Mouse (Mus musculus): ENCODE measurements around the gene Capg. TPM values are rescaled to one million over a fixed set of nuclear protein-coding genes. Genes with fewer than 3 reads are reported as not detected.
A peak's percentile ranks its signal among the peaks of the same experiment; 100 is the strongest.

The Capg gene
- total and polyA plus RNA-seq, 2 experiments from 2014 or later: 7.6 to 8.9 TPM

DNA sequence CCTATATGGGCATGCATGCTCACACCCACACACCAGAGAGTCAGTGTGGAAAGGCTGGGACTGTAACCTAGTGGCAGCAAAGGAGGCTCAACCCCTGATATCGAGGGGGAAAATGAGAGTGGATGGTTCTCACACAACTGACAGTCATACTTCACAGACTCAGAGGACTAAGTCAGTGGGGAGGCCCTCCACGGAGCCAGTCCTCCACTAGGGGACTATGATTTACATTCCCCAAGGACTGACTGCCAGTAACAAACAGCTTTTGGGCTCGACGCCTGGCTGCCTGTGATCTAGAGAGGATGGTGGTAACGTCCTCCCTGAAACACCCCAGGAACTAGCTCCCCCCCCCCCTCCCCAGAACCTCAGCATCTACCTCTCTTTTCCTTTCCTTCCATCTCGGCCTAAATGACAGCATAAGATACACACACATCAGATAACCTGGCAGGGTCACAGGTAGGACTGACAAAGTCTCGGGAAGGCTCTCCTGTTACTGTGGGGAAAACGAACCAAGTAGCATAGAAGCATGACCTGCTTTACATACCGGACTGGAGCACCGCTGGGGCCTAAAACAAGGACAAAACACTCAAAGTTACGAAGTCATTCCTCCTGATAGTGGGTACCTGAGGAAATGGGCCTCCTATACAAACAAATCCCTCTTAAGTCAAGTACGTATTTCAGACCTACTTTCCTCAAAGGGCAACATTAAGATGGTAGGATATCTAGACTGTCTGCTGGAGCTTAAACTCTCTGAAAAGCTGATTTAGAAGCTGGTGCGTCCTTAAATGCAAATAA, 53.1 kb downstream of the Capg start:
- Histone ChIP-seq H3K9me3 (ENCODE audit: low read length) (no peaks in the 10 kb centered on the region), H3K27ac (ENCODE audit: low read depth, low read length) (no peak overlapping the region), H3K4me2 (ENCODE audit: low read depth) (peak overlapping the region; percentile 61), H3K9ac (peak overlapping the region; percentile 56), H3K4me1 (ENCODE audit: insufficient read depth) (peaks cover 6% of the 10 kb centered on the region), H3K36me3 (ENCODE audit: insufficient read depth) (no peaks in the 10 kb centered on the region), H3K4me3 (ENCODE audit: low read depth, low read length) (peak overlapping the region; percentile 55), H3K27me3 (ENCODE audit: insufficient read depth, low read length) (no peaks in the 10 kb centered on the region)
- DNase-seq (peak; percentile 7), ATAC-seq (no peak)
- TF ChIP-seq CTCF (IDR thresholded peaks at IDR 0.05; ENCODE audit: low read depth): peak; percentile 26; the same call in 1 of the 2 replicates
- 46% methylated on average over 13 of the region's 13 CpGs for WGBS

DNA sequence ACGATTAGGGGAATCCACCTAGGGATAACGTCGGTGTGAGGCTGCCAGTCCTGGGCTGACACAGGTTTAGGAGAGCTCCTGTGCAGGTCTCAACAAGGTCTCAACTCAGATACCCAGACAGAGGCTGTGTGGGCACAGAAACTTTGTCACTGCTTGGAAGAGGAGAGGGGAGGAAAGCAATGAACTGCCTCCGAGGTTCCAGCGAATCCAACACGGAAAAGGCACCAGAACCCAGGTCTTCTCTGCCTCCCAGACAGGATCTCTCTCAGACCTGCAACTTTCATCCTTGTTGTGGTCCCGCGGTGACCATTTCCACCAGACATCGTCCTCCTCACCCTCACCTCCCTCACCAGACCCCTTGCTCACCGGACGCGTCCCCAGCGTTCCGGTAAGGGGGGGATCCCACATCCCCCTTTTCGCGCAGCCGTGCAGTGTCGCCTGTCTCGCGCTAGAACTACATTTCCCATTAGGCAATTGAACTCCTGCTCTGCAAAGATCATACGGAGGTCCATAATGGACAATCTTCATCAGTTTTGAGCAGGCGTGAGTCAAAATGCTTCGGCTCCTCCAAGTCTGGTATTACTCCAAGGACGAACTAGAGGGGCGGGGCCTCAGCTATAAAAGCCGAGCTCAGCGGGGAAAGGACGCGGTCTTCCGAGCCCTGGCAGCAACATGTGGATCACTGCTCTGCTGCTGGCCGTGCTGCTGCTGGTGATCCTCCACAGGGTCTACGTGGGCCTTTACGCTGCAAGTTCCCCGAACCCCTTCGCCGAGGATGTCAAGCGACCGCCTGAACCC, 54.0 kb downstream of the Capg start, which contains the start of the genes Elmod3 and Retsat:
Gene Elmod3, minus strand, starts transcription at position 458 of the 798 bp plus-strand sequence.
Gene Retsat, plus strand, starts transcription at position 520 of the 798 bp plus-strand sequence.
- Histone ChIP-seq H3K4me1 (ENCODE audit: insufficient read depth) (peaks cover 6% of the 10 kb centered on the region), H3K27ac (ENCODE audit: low read depth, low read length) (peak within 1 kb of the TSS; percentile 54), H3K27me3 (ENCODE audit: insufficient read depth, low read length) (no peaks in the 10 kb centered on the region), H3K9ac (peak within 1 kb of the TSS; percentile 56), H3K36me3 (ENCODE audit: insufficient read depth) (no peaks in the 10 kb centered on the region), H3K4me3 (ENCODE audit: low read depth, low read length) (peak within 1 kb of the TSS; percentile 55), H3K9me3 (ENCODE audit: low read length) (no peaks in the 10 kb centered on the region), H3K4me2 (ENCODE audit: low read depth) (peak within 1 kb of the TSS; percentile 61)
- ATAC-seq (peak; percentile 95), DNase-seq (peak; percentile 93)
- no peak for TF ChIP-seq CTCF (IDR thresholded peaks at IDR 0.05; ENCODE audit: low read depth)
- under 1% methylated on average over 38 of the region's 38 CpGs for WGBS

DNA sequence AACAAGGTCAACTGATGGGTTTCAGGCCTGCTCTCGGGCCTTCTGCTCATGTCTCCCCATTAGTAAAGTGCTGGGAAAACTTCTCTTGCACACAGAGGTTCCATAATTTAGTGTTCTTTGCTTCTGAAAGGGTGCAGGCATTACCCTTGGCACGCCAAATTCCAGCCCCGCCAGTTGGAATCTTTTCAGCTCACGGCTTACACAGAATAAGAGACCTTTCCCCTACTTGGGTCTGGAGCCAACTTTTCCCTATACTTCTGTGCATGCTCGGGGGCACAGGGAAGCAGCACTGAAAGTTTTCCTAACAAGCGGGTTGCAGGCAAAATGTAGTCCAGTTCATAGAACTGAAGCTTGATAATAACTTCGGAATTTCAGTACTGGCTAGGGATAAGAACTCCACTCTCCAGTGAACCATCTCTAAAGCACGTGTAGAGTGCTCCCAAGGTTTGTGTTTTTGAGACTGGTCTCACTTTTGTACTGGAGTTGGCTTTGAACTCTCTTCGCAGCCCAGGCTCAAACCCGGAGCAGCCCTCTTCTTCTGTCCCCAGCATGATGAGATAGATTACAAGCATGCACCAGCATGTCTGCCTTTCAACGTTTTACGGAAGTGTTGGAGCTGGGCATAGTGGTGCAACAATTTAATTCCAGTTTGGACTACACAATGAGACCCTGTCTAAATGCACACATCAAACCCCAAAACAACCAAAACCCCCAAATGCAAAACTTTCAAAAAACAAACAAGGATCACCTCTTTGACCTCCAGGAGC, 54.8 kb downstream of the Capg start:
- Histone ChIP-seq H3K4me1 (ENCODE audit: insufficient read depth) (peaks cover 6% of the 10 kb centered on the region), H3K9me3 (ENCODE audit: low read length) (no peaks in the 10 kb centered on the region), H3K4me3 (ENCODE audit: low read depth, low read length) (peak overlapping the region; percentile 55), H3K27me3 (ENCODE audit: insufficient read depth, low read length) (no peaks in the 10 kb centered on the region), H3K9ac (peak overlapping the region; percentile 56), H3K27ac (ENCODE audit: low read depth, low read length) (peak overlapping the region; percentile 54; the same call in 1 of the 2 replicates), H3K4me2 (ENCODE audit: low read depth) (peak overlapping the region; percentile 61), H3K36me3 (ENCODE audit: insufficient read depth) (no peaks in the 10 kb centered on the region)
- DNase-seq: no peak
- 35% methylated on average over 12 of the region's 12 CpGs for WGBS
- TF ChIP-seq CTCF (IDR thresholded peaks at IDR 0.05; ENCODE audit: low read depth): no peak
- peak; percentile 11 for ATAC-seq

GRCm38 (mm10) chr6:72600216-72600615, 56.0 kb downstream of the Capg start:
- no peak for ATAC-seq
- no peak for TF ChIP-seq CTCF (IDR thresholded peaks at IDR 0.05; ENCODE audit: low read depth)
- WGBS: 75% methylated on average over 6 of the region's 6 CpGs

GRCm38 (mm10) chr6:72600771-72601170, 56.6 kb downstream of the Capg start:
- ATAC-seq: no peak
- DNase-seq: no peak
- 86% methylated on average over 12 of the region's 12 CpGs for WGBS
- Histone ChIP-seq H3K4me2 (ENCODE audit: low read depth) (no peak overlapping the region), H3K27ac (ENCODE audit: low read depth, low read length) (no peak overlapping the region), H3K9me3 (ENCODE audit: low read length) (no peaks in the 10 kb centered on the region), H3K4me3 (ENCODE audit: low read depth, low read length) (no peak overlapping the region), H3K27me3 (ENCODE audit: insufficient read depth, low read length) (no peaks in the 10 kb centered on the region), H3K9ac (no peak overlapping the region), H3K4me1 (ENCODE audit: insufficient read depth) (peaks cover 6% of the 10 kb centered on the region), H3K36me3 (ENCODE audit: insufficient read depth) (peaks cover 3% of the 10 kb centered on the region; the same call in 1 of the 2 replicates)
- TF ChIP-seq CTCF (IDR thresholded peaks at IDR 0.05; ENCODE audit: low read depth): no peak

More at GRCm38 (mm10) chr6:72600216-72600615, 56.0 kb downstream of the Capg start:
- Histone ChIP-seq H3K4me3 (ENCODE audit: low read depth, low read length) (no peak overlapping the region), H3K4me1 (ENCODE audit: insufficient read depth) (peaks cover 6% of the 10 kb centered on the region), H3K9me3 (ENCODE audit: low read length) (no peaks in the 10 kb centered on the region), H3K9ac (no peak overlapping the region), H3K4me2 (ENCODE audit: low read depth) (no peak overlapping the region), H3K27ac (ENCODE audit: low read depth, low read length) (no peak overlapping the region), H3K36me3 (ENCODE audit: insufficient read depth) (no peaks in the 10 kb centered on the region), H3K27me3 (ENCODE audit: insufficient read depth, low read length) (no peaks in the 10 kb centered on the region)
- DNase-seq: no peak

- TF ChIP-seq CTCF (IDR thresholded peaks at IDR 0.05; ENCODE audit: low read depth): peak; percentile 88
- Histone ChIP-seq H3K4me3 (ENCODE audit: low read depth, low read length) (no peak overlapping the region), H3K4me1 (ENCODE audit: insufficient read depth) (peaks cover 6% of the 10 kb centered on the region), H3K36me3 (ENCODE audit: insufficient read depth) (peaks cover 13% of the 10 kb centered on the region), H3K27ac (ENCODE audit: low read depth, low read length) (no peak overlapping the region), H3K9ac (no peak overlapping the region), H3K27me3 (ENCODE audit: insufficient read depth, low read length) (no peaks in the 10 kb centered on the region), H3K9me3 (ENCODE audit: low read length) (no peaks in the 10 kb centered on the region), H3K4me2 (ENCODE audit: low read depth) (no peak overlapping the region)
- 48% methylated on average over 1 of the region's 1 CpGs for WGBS
- DNase-seq: peak; percentile 75
- ATAC-seq: 0 out of 2 replicates have a peak, but pooled peaks have one; percentile 17
These were observed 57.5 kb downstream of the Capg start for GRCm38 (mm10) chr6:72601732-72602131.
